Mouse (Mus musculus) midbrain, embryonic 12.5 days (tissue): ENCODE results near the gene Lsm11. TPM values are rescaled to one million over a fixed set of nuclear protein-coding genes. Genes with fewer than 3 reads are reported as not detected.
"Not testable (repeated sequence)": the region's sequence is repeated elsewhere in the genome, so short reads cannot be mapped to it uniquely, and the experiment has no call there.

ENCODE experiments used
- ATAC-seq: fragments of 200-750 bp; cut with Nextera tagmentation; 2 replicates; pipeline ENCODE4 v1.8.0; 2017; ENCODE audit warnings: low read depth, moderate TSS enrichment, moderate library complexity; ENCODE audit not compliant: low FRiP score
- H3K27ac ChIP-seq: fragments of 300-500 bp; sonication (generic); replicated peaks from 2 replicates; pipeline ENCODE4 v1.5.1; 2016; ENCODE audit warnings: mild to moderate bottlenecking
- H3K27me3 ChIP-seq: fragments of 300-500 bp; sonication (generic); 2 replicates; pipeline ENCODE4 v1.6.1; 2016; ENCODE audit warnings: mild to moderate bottlenecking
- H3K36me3 ChIP-seq: fragments of 300-500 bp; sonication (generic); 2 replicates; pipeline ENCODE4 v1.6.1; 2016
- H3K4me1 ChIP-seq: fragments of 300-500 bp; sonication (generic); 2 replicates; pipeline ENCODE4 v1.6.1; 2016
- H3K4me2 ChIP-seq: fragments of 300-500 bp; sonication (generic); replicated peaks from 2 replicates; pipeline ENCODE4 v1.6.1; 2016; ENCODE audit warnings: mild to moderate bottlenecking, moderate library complexity
- H3K4me3 ChIP-seq: fragments of 300-500 bp; sonication (generic); 2 replicates; pipeline ENCODE4 v1.5.1; 2016; ENCODE audit warnings: mild to moderate bottlenecking
- H3K9ac ChIP-seq: fragments of 300-500 bp; sonication (generic); replicated peaks from 2 replicates; pipeline ENCODE4 v1.6.1; 2016; ENCODE audit warnings: mild to moderate bottlenecking, moderate library complexity
- H3K9me3 ChIP-seq: fragments of 300-500 bp; sonication (generic); 2 replicates; pipeline ENCODE4 v1.6.1; 2016; ENCODE audit warnings: mild to moderate bottlenecking
- WGBS: fragments of 180-500 bp; shearing (Covaris S2); methylation state at CpG from one replicate; pipeline ENCODE4 v1.1.7; 2016; 5-methylcytosine and 5-hydroxymethylcytosine counted together
- polyA plus RNA-seq: library from polyadenylated mRNA; unstranded; fragments of >200 nt; fragmentation: Nextera tagmentation; extraction: Ambion mirVana; gene quantifications from 2 replicates; pipeline ENCODE4 v1.2.1, GENCODE M21; 2016

Lsm11 gene
- polyA plus RNA-seq, 1 experiment from 2014 or later, result 13.9 TPM

DNA sequence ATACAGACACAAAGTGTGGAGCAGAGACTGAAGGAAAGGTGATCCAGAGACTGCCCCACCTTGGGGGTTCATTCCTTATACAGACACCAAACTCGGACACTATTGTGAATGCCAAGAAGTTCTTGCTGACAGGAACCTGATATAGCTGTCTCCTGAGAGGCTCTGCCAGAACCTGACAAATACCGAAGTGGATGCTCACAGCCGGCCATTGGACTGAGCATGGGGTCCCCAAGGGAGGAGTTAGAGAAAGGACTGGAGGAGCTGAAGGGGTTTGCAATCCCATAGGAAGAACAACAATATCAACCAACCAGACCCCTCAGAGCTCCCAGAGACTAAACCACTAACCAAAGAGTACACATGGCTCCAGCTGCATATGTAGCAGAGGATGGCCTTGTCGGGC is 65.4 kb downstream of the Lsm11 start:
- not testable (repeated sequence) for H3K4me3 ChIP-seq, H3K36me3 ChIP-seq, H3K27ac ChIP-seq, H3K9ac ChIP-seq, H3K4me2 ChIP-seq, H3K27me3 ChIP-seq, H3K9me3 ChIP-seq, ATAC-seq
- H3K4me1 ChIP-seq, result peaks cover 16% of the 10 kb centered on the region
- WGBS, result 82% methylated on average over 4 of the region's 4 CpGs

Other genes with a start within 250 kb of the Lsm11 start
- 78.3 and 78.7 TPM in 2 replicates for gene Clint1, start 92.9 kb downstream of the Lsm11 start, polyA plus RNA-seq
- gene Thg1l, start 10.6 kb upstream of the Lsm11 start, polyA plus RNA-seq, result 12.6 and 14.3 TPM in 2 replicates
- 0.24 and 0.37 TPM in 2 replicates for gene Sox30, start 35.4 kb upstream of the Lsm11 start, polyA plus RNA-seq
- 3.7 and 5.0 TPM in 2 replicates for gene Gm12166, start 107.4 kb upstream of the Lsm11 start, polyA plus RNA-seq
- gene Adam19, start 111.1 kb upstream of the Lsm11 start, polyA plus RNA-seq, result 12.5 TPM in 2 replicates
- 1.2 and 1.4 TPM in 2 replicates for gene Nipal4, start 221.6 kb upstream of the Lsm11 start, polyA plus RNA-seq